Comparison of ENCODE assay signal across 12 mouse cellular contexts in the genomic region with DNA sequence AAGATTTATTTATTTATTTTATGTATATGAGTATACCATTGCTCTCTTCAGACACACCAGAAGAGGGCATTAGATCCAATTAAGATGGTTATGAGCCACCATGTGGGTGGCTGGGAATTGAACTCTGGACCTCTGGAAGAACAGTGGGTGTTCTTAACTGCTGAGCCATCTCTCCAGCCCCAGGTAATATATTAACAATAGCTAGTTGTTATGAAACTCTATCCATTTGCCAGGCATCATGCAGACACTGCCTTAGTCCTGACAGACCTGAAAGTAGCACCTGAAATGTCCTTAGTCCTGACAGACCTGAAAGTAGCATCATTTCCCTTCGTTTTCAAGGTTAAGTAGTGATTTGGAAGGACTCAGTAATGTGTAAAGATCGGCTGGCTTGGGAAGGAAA. TPM values are rescaled to one million over a fixed set of nuclear protein-coding genes. Genes with fewer than 3 reads are reported as not detected.
DNase-seq lines count a peak whose midpoint lies in the region; ATAC-seq and TF ChIP-seq lines count a peak whose summit lies in the region.
"Had no signal": no experiment of that assay in that cellular context is flagged by ENCODE, and none has a peak within 500 bp of the region (broad histone marks: within the 10 kb centered on the region; RNA-seq: fewer than 3 reads in every experiment).

No protein-coding gene starts in this region.

- intact Hi-C loops in heart, adult 2 months (cut with DNase I): loop anchor here (2.0 kb wide), 1 partner anchor 45 kb away; no protein-coding TSS in a partner anchor
- intact Hi-C loops in heart, postnatal 36 days (cut with DNase I): loop anchor here (2.0 kb wide), 1 partner anchor 51 kb away; no protein-coding TSS in a partner anchor

- H3K79me2 ChIP-seq in heart, adult 2 months (replicated peaks; ENCODE audit: control insufficient read depth, insufficient read depth, low read length): peaks cover 1% of the 10 kb centered on the region; the same call in 1 of the 2 replicates

- no peak for TF ChIP-seq POLR2A in heart, adult 2 months (IDR thresholded peaks at IDR 0.05; ENCODE audit: insufficient read depth, low read depth, low read length)
- no peak for TF ChIP-seq POLR2A in limb, embryonic 14.5 days (IDR thresholded peaks at IDR 0.05; ENCODE audit: borderline replicate concordance, extremely low read depth, insufficient read depth, insufficient read length)

- H3K27ac ChIP-seq in heart, adult 2 months: peak overlapping the region; percentile 99; the same call in 1 of the 2 replicates
- peak overlapping the region; percentile 97 for H3K27ac ChIP-seq in lung, postnatal 0 days (ENCODE audit: low read length)
- H3K27ac ChIP-seq in limb, embryonic 14.5 days (replicated peaks; ENCODE audit: low read depth, low read length): peak overlapping the region; percentile 95; the same call in 1 of the 2 replicates

- H3K4me1 ChIP-seq in heart, adult 2 months (ENCODE audit: control insufficient read depth, insufficient read depth, low read length): peaks cover 7% of the 10 kb centered on the region
- peaks cover 11% of the 10 kb centered on the region; the same call in 1 of the 2 replicates for H3K4me1 ChIP-seq in lung, postnatal 0 days (ENCODE audit: insufficient read depth, low read depth, low read length)
- peaks cover 33% of the 10 kb centered on the region for H3K4me1 ChIP-seq in limb, embryonic 14.5 days (ENCODE audit: control insufficient read depth, insufficient read depth, low read length)

- ATAC-seq in lung, postnatal 0 days: no peak
- ATAC-seq in limb, embryonic 14.5 days (ENCODE audit: low FRiP score, low read depth): no peak

- H3K27me3 ChIP-seq in heart, adult 2 months (ENCODE audit: control insufficient read depth, insufficient read depth, low read length): no peaks in the 10 kb centered on the region
- no peaks in the 10 kb centered on the region for H3K27me3 ChIP-seq in lung, postnatal 0 days (replicated peaks; ENCODE audit: insufficient read depth, low read length)
- no peaks in the 10 kb centered on the region for H3K27me3 ChIP-seq in limb, embryonic 14.5 days (ENCODE audit: control insufficient read depth, insufficient read depth, low read length)

- H3K9ac ChIP-seq in heart, adult 2 months (ENCODE audit: low read depth, low read length): no peak overlapping the region
- H3K9ac ChIP-seq in lung, postnatal 0 days (replicated peaks; ENCODE audit: low read depth): no peak overlapping the region
- H3K9ac ChIP-seq in limb, embryonic 14.5 days (ENCODE audit: low read depth, low read length, severe bottlenecking): no peak overlapping the region

- no peak for TF ChIP-seq EP300 in heart, adult 2 months (IDR thresholded peaks at IDR 0.05; ENCODE audit: insufficient read depth, low read depth, low read length)
- TF ChIP-seq EP300 in lung, postnatal 0 days (IDR thresholded peaks at IDR 0.05): no peak

- TF ChIP-seq CTCF in heart, adult 2 months (IDR thresholded peaks at IDR 0.05): no peak
- no peak for TF ChIP-seq CTCF in lung, postnatal 0 days (IDR thresholded peaks at IDR 0.05)

- H3K36me3 ChIP-seq in heart, adult 2 months (ENCODE audit: control insufficient read depth, insufficient read depth, low read length): peaks cover 18% of the 10 kb centered on the region
- no peaks in the 10 kb centered on the region for H3K36me3 ChIP-seq in lung, postnatal 0 days (ENCODE audit: insufficient read depth, low read length)
- H3K36me3 ChIP-seq in limb, embryonic 14.5 days (ENCODE audit: control insufficient read depth, insufficient read depth, low read length): peaks cover 27% of the 10 kb centered on the region

- no peak overlapping the region for H3K4me2 ChIP-seq in lung, postnatal 0 days (replicated peaks; ENCODE audit: low read depth, low read length)
- peak overlapping the region; percentile 54 for H3K4me2 ChIP-seq in limb, embryonic 14.5 days (replicated peaks; ENCODE audit: low read depth, low read length, severe bottlenecking)

- DNase-seq in heart, adult 2 months: no peak
- no peak for DNase-seq in heart, postnatal 36 days
- no peak for DNase-seq in lung, postnatal 0 days (ENCODE audit: low spot score)
- no peak for DNase-seq in lung, adult 18-20 months
- no peak for DNase-seq in limb, embryonic 14.5 days (ENCODE audit: low spot score)
- DNase-seq in adrenal gland, postnatal 4 days (ENCODE audit: low spot score in 2 of 2): no peak
- no peak for DNase-seq in layer of hippocampus, adult 18-20 months (ENCODE audit: low spot score in 2 of 2)
- no peak for DNase-seq in adrenal gland, postnatal 36 days
- DNase-seq: lung, postnatal 10 days; thymus, adult 2 months had no signal

- H3K4me3 ChIP-seq in heart, adult 2 months: no peak overlapping the region
- no peak overlapping the region for H3K4me3 ChIP-seq in lung, postnatal 0 days (ENCODE audit: low read depth, low read length)
- H3K4me3 ChIP-seq in limb, embryonic 14.5 days (replicated peaks; ENCODE audit: low read length): no peak overlapping the region

- H3K9me3 ChIP-seq in lung, postnatal 0 days (ENCODE audit: low read length): no peaks in the 10 kb centered on the region
- no peaks in the 10 kb centered on the region for H3K9me3 ChIP-seq in limb, embryonic 14.5 days (ENCODE audit: control insufficient read depth, low read length)

- 42% methylated on average over 2 of the region's 2 CpGs for WGBS in heart, adult 2 months
- 42% methylated on average over 2 of the region's 2 CpGs for WGBS in lung, postnatal 0 days
- WGBS in limb, embryonic 14.5 days: 41% methylated on average over 2 of the region's 2 CpGs

RNA-seq across cellular contexts. Expression of a gene that starts 1.1 kb away (rescaled TPM):
- 100 to 1,000 TPM; 140 TPM for total RNA-seq in heart, adult 2 months (2021)
- 148 and 177 TPM in 2 replicates for polyA plus RNA-seq in heart, adult 2 months (2012; rRNA removed)
- 100 to 1,000 TPM; 137 to 143 TPM for total RNA-seq in heart, postnatal 36 days (2021)
- 123 and 126 TPM in 2 replicates for polyA plus RNA-seq in lung, postnatal 0 days (2015; fragmentation: Nextera tagmentation; extraction: Ambion mirVana)
- 74.9 and 82.9 TPM in 2 replicates for polyA plus RNA-seq in limb, embryonic 14.5 days (2012; rRNA removed)
- 92.1 and 97.6 TPM in 2 replicates for polyA plus RNA-seq in limb, embryonic 14.5 days (2014; fragmentation: Nextera tagmentation; extraction: Ambion mirVana)
- total RNA-seq in adrenal gland, postnatal 4 days (2021): 100 to 1,000 TPM; 108 to 109 TPM
- total RNA-seq in layer of hippocampus, adult 18-20 months (2021): 10 to 100 TPM; 58.0 to 60.7 TPM
- total RNA-seq in adrenal gland, postnatal 36 days (2021): 100 to 1,000 TPM; 125 to 139 TPM

RNA-seq across cellular contexts. Expression of a gene that starts 8.7 kb away (rescaled TPM):
- 10 to 100 TPM; 21.0 to 24.1 TPM for total RNA-seq in heart, adult 2 months (2021)
- 41.8 and 42.8 TPM in 2 replicates for polyA plus RNA-seq in heart, adult 2 months (2012; rRNA removed)
- total RNA-seq in heart, postnatal 36 days (2021): 10 to 100 TPM; 26.1 to 27.0 TPM
- 15.3 and 22.2 TPM in 2 replicates for polyA plus RNA-seq in lung, postnatal 0 days (2015; fragmentation: Nextera tagmentation; extraction: Ambion mirVana)
- polyA plus RNA-seq in limb, embryonic 14.5 days (2012; rRNA removed): 43.0 and 46.0 TPM in 2 replicates
- polyA plus RNA-seq in limb, embryonic 14.5 days (2014; fragmentation: Nextera tagmentation; extraction: Ambion mirVana): 28.6 and 31.8 TPM in 2 replicates
- total RNA-seq in adrenal gland, postnatal 4 days (2021): 10 to 100 TPM; 27.0 to 28.8 TPM
- total RNA-seq in layer of hippocampus, adult 18-20 months (2021): 10 to 100 TPM; 30.1 to 33.0 TPM
- 10 to 100 TPM; 28.6 to 55.4 TPM for total RNA-seq in adrenal gland, postnatal 36 days (2021)

RNA-seq across cellular contexts. Expression of a gene that starts 28.3 kb away (rescaled TPM):
- not detected for total RNA-seq in heart, adult 2 months (2021)
- polyA plus RNA-seq in heart, adult 2 months (2012; rRNA removed): not detected in 2 replicates
- total RNA-seq in heart, postnatal 36 days (2021): not detected
- 0.06 TPM in 1 of 2 replicates, not detected in the other for polyA plus RNA-seq in lung, postnatal 0 days (2015; fragmentation: Nextera tagmentation; extraction: Ambion mirVana)
- not detected in 2 replicates for polyA plus RNA-seq in limb, embryonic 14.5 days (2012; rRNA removed)
- polyA plus RNA-seq in limb, embryonic 14.5 days (2014; fragmentation: Nextera tagmentation; extraction: Ambion mirVana): not detected in 2 replicates
- total RNA-seq in adrenal gland, postnatal 4 days (2021): not detected
- total RNA-seq in layer of hippocampus, adult 18-20 months (2021): not detected
- total RNA-seq in adrenal gland, postnatal 36 days (2021): not detected
- total RNA-seq: common myeloid progenitor, adult 5-6 weeks had no signal
- polyA plus RNA-seq: gonadal fat pad, adult 2 months; thymus, adult 2 months had no signal

RNA-seq across cellular contexts. Expression of a gene that starts 41.3 kb away (rescaled TPM):
- total RNA-seq in heart, adult 2 months (2021): 10 to 100 TPM; 20.2 to 21.8 TPM
- polyA plus RNA-seq in heart, adult 2 months (2012; rRNA removed): 9.3 and 15.7 TPM in 2 replicates
- 10 to 100 TPM; 20.3 to 21.5 TPM for total RNA-seq in heart, postnatal 36 days (2021)
- 11.3 and 12.8 TPM in 2 replicates for polyA plus RNA-seq in lung, postnatal 0 days (2015; fragmentation: Nextera tagmentation; extraction: Ambion mirVana)
- 19.3 and 21.4 TPM in 2 replicates for polyA plus RNA-seq in limb, embryonic 14.5 days (2012; rRNA removed)
- polyA plus RNA-seq in limb, embryonic 14.5 days (2014; fragmentation: Nextera tagmentation; extraction: Ambion mirVana): 21.6 and 23.7 TPM in 2 replicates
- 10 to 100 TPM; 25.4 to 26.5 TPM for total RNA-seq in adrenal gland, postnatal 4 days (2021)
- 10 to 100 TPM; 40.7 to 44.8 TPM for total RNA-seq in layer of hippocampus, adult 18-20 months (2021)
- total RNA-seq in adrenal gland, postnatal 36 days (2021): 10 to 100 TPM; 21.5 to 22.9 TPM

RNA-seq across cellular contexts. Expression of a gene that starts 52.3 kb away (rescaled TPM):
- total RNA-seq in heart, adult 2 months (2021): 10 to 100 TPM; 17.8 to 18.7 TPM
- 22.9 and 45.8 TPM in 2 replicates for polyA plus RNA-seq in heart, adult 2 months (2012; rRNA removed)
- 10 to 100 TPM; 21.6 to 22.1 TPM for total RNA-seq in heart, postnatal 36 days (2021)
- polyA plus RNA-seq in lung, postnatal 0 days (2015; fragmentation: Nextera tagmentation; extraction: Ambion mirVana): 42.9 and 44.8 TPM in 2 replicates
- 83.0 and 110 TPM in 2 replicates for polyA plus RNA-seq in limb, embryonic 14.5 days (2012; rRNA removed)
- polyA plus RNA-seq in limb, embryonic 14.5 days (2014; fragmentation: Nextera tagmentation; extraction: Ambion mirVana): 77.8 and 86.8 TPM in 2 replicates
- 10 to 100 TPM; 53.9 to 60.4 TPM for total RNA-seq in adrenal gland, postnatal 4 days (2021)
- 10 to 100 TPM; 60.3 to 71.7 TPM for total RNA-seq in layer of hippocampus, adult 18-20 months (2021)
- 10 to 100 TPM; 49.2 to 52.6 TPM for total RNA-seq in adrenal gland, postnatal 36 days (2021)
